Mouse (Mus musculus) MEL (cell line): ENCODE data around the gene Aff1. TPM values are rescaled to one million over a fixed set of nuclear protein-coding genes. Genes with fewer than 3 reads are reported as not detected.
A peak's percentile ranks its signal among the peaks of the same experiment; 100 is the strongest.

Source experiments
- DNase-seq: peaks from one replicate; pipeline ENCODE4 v3.0.0; 2011; ENCODE audit warnings: low read depth, low spot score
- H3K27ac ChIP-seq: 2 replicates; pipeline ENCODE4 v1.5.1; 2012; ENCODE audit warnings: low read depth, mild to moderate bottlenecking, control low read depth, low read length, moderate library complexity; ENCODE audit not compliant: control insufficient read depth
- H3K27me3 ChIP-seq, 2 experiments: fragments of 150-350 bp in 1 of 2; sonication (generic) in 1 of 2; 2 replicates each; pipeline ENCODE4 v1.6.1; 2012; ENCODE audit warnings: low read length in 2 of 2, mild to moderate bottlenecking in 2 of 2, improper control_type of control experiment in 1 of 2, moderate library complexity in 1 of 2; ENCODE audit not compliant: insufficient read depth in 2 of 2, control insufficient read depth in 1 of 2
- H3K36me3 ChIP-seq, 2 experiments: 2 replicates each; pipeline ENCODE4 v1.6.1; 2012 to 2014; ENCODE audit warnings: low read length in 2 of 2, improper control_type of control experiment in 1 of 2, inconsistent platforms in 1 of 2, mild to moderate bottlenecking in 1 of 2; ENCODE audit not compliant: insufficient read depth in 2 of 2, control insufficient read depth in 1 of 2
- H3K4me1 ChIP-seq, 2 experiments: fragments of 150-350 bp in 1 of 2; sonication (generic) in 1 of 2; 2 replicates each; pipeline ENCODE4 v1.6.1; 2012; ENCODE audit warnings: low read length in 2 of 2, improper control_type of control experiment in 1 of 2, mild to moderate bottlenecking in 1 of 2; ENCODE audit not compliant: insufficient read depth in 2 of 2, control insufficient read depth in 1 of 2
- H3K4me3 ChIP-seq, 2 experiments: fragments of 150-350 bp in 1 of 2; sonication (generic) in 1 of 2; 2 replicates each; pipeline ENCODE4 v1.5.1; 2012; ENCODE audit warnings: low read depth in 2 of 2, low read length in 2 of 2, mild to moderate bottlenecking in 2 of 2, moderate library complexity in 2 of 2, control low read depth in 1 of 2, improper control_type of control experiment in 1 of 2; ENCODE audit not compliant: control insufficient read depth in 1 of 2, insufficient read depth in 1 of 2
- H3K79me2 ChIP-seq: 2 replicates; pipeline ENCODE4 v1.6.1; 2012; ENCODE audit warnings: mild to moderate bottlenecking, low read length, moderate library complexity; ENCODE audit not compliant: control insufficient read depth, poor library complexity, insufficient read depth
- H3K9ac ChIP-seq: 2 replicates; pipeline ENCODE4 v1.6.1; 2012; ENCODE audit warnings: low read depth, mild to moderate bottlenecking, control low read depth, low read length, moderate library complexity; ENCODE audit not compliant: control insufficient read depth, poor library complexity, severe bottlenecking
- H3K9me3 ChIP-seq: fragments of 150-350 bp; sonication (generic); replicated peaks from 2 replicates; pipeline ENCODE4 v1.6.1; 2012; ENCODE audit warnings: mild to moderate bottlenecking, low read length, improper control_type of control experiment, moderate library complexity; ENCODE audit not compliant: insufficient read depth
- BHLHE40 ChIP-seq: IDR thresholded peaks from 2 replicates; pipeline ENCODE4 v1.6.1; 2012; ENCODE audit warnings: low read depth, mild to moderate bottlenecking, inconsistent platforms, low read length, improper control_type of control experiment, borderline replicate concordance
- CHD1 ChIP-seq: IDR thresholded peaks from 2 replicates; pipeline ENCODE4 v1.6.1; 2012; ENCODE audit warnings: low read depth, mild to moderate bottlenecking, inconsistent platforms, low read length, improper control_type of control experiment
- CTCF ChIP-seq, 3 experiments: IDR thresholded peaks in 2 of 3; conservative IDR thresholded peaks in 1 of 3; 2 replicates each; pipeline ENCODE4 v1.5.1; 2011 to 2012; ENCODE audit warnings: low read length in 3 of 3, low read depth in 2 of 3, mild to moderate bottlenecking in 2 of 3, improper control_type of control experiment in 1 of 3, inconsistent platforms in 1 of 3, mixed read lengths in 1 of 3, moderate library complexity in 1 of 3; ENCODE audit not compliant: control insufficient read depth in 1 of 3, insufficient read depth in 1 of 3, poor library complexity in 1 of 3, severe bottlenecking in 1 of 3
- E2F4 ChIP-seq: IDR thresholded peaks from 2 replicates; pipeline ENCODE4 v1.6.1; 2011; ENCODE audit warnings: low read depth, low read length, improper control_type of control experiment, borderline replicate concordance
- GATA1 ChIP-seq: IDR thresholded peaks from 2 replicates; pipeline ENCODE4 v1.6.1; 2011; ENCODE audit warnings: low read depth, low read length, improper control_type of control experiment
- JUND ChIP-seq: IDR thresholded peaks from 2 replicates; pipeline ENCODE4 v1.6.1; 2011; ENCODE audit warnings: low read depth, mild to moderate bottlenecking, improper control_type of control experiment, low read length
- MAX ChIP-seq: IDR thresholded peaks from 2 replicates; pipeline ENCODE4 v1.6.1; 2011; ENCODE audit warnings: low read length, improper control_type of control experiment
- MAZ ChIP-seq: IDR thresholded peaks from 2 replicates; pipeline ENCODE4 v1.6.1; 2012; ENCODE audit warnings: low read depth, mild to moderate bottlenecking, inconsistent platforms, low read length, improper control_type of control experiment
- MYB ChIP-seq: IDR thresholded peaks from 2 replicates; pipeline ENCODE4 v1.6.1; 2011; ENCODE audit warnings: mild to moderate bottlenecking, low read depth, low read length, improper control_type of control experiment
- MYC ChIP-seq: IDR thresholded peaks from 2 replicates; pipeline ENCODE4 v1.6.1; 2011; ENCODE audit warnings: low read depth, mild to moderate bottlenecking, low read length, improper control_type of control experiment, moderate library complexity
- NRF1 ChIP-seq: IDR thresholded peaks from 2 replicates; pipeline ENCODE4 v1.6.1; 2014; ENCODE audit warnings: low read depth, mild to moderate bottlenecking, inconsistent platforms, low read length, improper control_type of control experiment, moderate library complexity; ENCODE audit not compliant: poor library complexity, insufficient read depth, severe bottlenecking
- POLR2A ChIP-seq, 2 experiments: IDR thresholded peaks; 2 replicates each; pipeline ENCODE4 v1.6.1; 2011 to 2012; ENCODE audit warnings: low read length in 2 of 2, mild to moderate bottlenecking in 2 of 2, control low read depth in 1 of 2, improper control_type of control experiment in 1 of 2, low read depth in 1 of 2, moderate library complexity in 1 of 2; ENCODE audit not compliant: control insufficient read depth in 1 of 2, insufficient read depth in 1 of 2, poor library complexity in 1 of 2
- POLR2AphosphoS5 ChIP-seq: IDR thresholded peaks from 2 replicates; pipeline ENCODE4 v1.6.1; 2012; ENCODE audit warnings: low read depth, borderline replicate concordance, mild to moderate bottlenecking, inconsistent platforms, low read length, moderate library complexity, mixed read lengths
- RCOR1 ChIP-seq: IDR thresholded peaks from 2 replicates; pipeline ENCODE4 v1.6.1; 2012; ENCODE audit warnings: low read depth, mild to moderate bottlenecking, inconsistent platforms, low read length, improper control_type of control experiment
- USF1 ChIP-seq: IDR thresholded peaks from 2 replicates; pipeline ENCODE4 v1.6.1; 2014; ENCODE audit warnings: low read depth, mild to moderate bottlenecking, inconsistent platforms, low read length, improper control_type of control experiment, moderate library complexity
- ZKSCAN1 ChIP-seq: IDR thresholded peaks from 2 replicates; pipeline ENCODE4 v1.6.1; 2012; ENCODE audit warnings: low read depth, mild to moderate bottlenecking, inconsistent platforms, low read length, improper control_type of control experiment, moderate library complexity
- polyA plus RNA-seq, 2 experiments: library from polyadenylated mRNA; stranded (reverse) in 1 of 2; unstranded in 1 of 2; fragments of >175 nt in 1 of 2; fragments of >200 nt in 1 of 2; gene quantifications; 2 replicates each; pipeline versions ENCODE4 v1.2.1 to v1.2.4; 2012; ENCODE audit warnings: low replicate concordance in 2 of 2, low read depth in 1 of 2; ENCODE audit not compliant: insufficient read length in 2 of 2, insufficient read depth in 1 of 2, missing spikeins in 1 of 2
- total RNA-seq: library from RNA; depleted of rRNA; stranded (reverse); fragments of 300-350 nt; gene quantifications from 2 replicates; pipeline ENCODE4 v1.2.3, GENCODE M21; 2012

Aff1 gene
- total and polyA plus RNA-seq, 3 experiments = 5.4 to 13.4 TPM; not detected in 1

DNA sequence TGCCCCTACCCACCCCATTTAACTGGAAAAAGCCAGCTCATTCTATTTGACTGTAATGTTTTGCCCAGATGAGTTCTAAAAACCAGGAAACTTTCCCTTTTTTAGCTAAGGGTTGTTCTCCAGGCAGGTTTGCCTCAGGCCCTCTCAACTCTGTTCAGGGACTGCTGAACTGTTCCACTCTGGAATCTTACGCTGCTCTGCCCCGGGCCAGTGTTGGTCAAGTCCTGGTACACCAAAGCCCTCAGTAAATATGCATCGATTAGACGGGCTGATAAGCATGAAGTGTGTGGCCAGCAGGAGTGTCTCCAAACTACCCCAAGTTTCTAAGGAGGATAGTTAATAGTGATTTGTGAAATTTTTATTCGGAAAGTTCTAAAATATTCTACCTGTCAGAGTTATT is 46.3 kb downstream of the Aff1 start:
- H3K27me3 ChIP-seq = no peaks in the 10 kb centered on the region
- no peaks in the 10 kb centered on the region for H3K79me2 ChIP-seq
- TF ChIP-seq GATA1 (0 out of 2 replicates have a peak, but pooled peaks have one; percentile 3), MYB (no peak)
- TF ChIP-seq, all 39 proteins: peak for 1
- Histone ChIP-seq H3K36me3 (peaks cover 0 to 46% of the 10 kb centered on the region in 2 experiments; a peak in 2 of 4 replicates), H3K9me3 (no peaks in the 10 kb centered on the region), H3K4me3 (no peak overlapping the region), H3K9ac (no peak overlapping the region), H3K4me1 (peaks cover 2 to 39% of the 10 kb centered on the region in 2 experiments), H3K27ac (no peak overlapping the region)
- DNase-seq = no peak

DNA sequence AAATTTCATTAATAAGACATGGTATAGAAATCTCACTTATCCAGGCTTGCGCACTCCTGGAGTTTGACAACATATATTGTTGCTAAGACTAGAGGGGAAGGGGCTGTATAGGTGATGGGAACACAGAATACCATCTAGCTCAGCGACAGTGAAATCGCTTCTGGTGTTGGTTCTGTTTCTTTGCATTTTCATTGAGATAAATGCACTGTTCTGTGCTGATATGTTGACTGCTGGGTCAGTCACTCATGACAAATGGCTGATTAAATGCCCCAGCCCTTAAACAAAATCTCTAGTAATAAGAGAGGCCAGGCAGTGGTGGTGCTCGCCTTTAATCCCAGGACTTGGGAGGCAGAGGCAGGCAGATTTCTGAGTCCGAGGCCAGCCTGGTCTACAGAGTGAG is 47.0 kb downstream of the Aff1 start:
- Histone ChIP-seq H3K4me3 (no peak overlapping the region), H3K9me3 (no peaks in the 10 kb centered on the region), H3K36me3 (peaks cover 0 to 46% of the 10 kb centered on the region in 2 experiments; a peak in 2 of 4 replicates), H3K27ac (no peak overlapping the region), H3K4me1 (peaks cover 2 to 39% of the 10 kb centered on the region in 2 experiments), H3K79me2 (no peaks in the 10 kb centered on the region), H3K9ac (no peak overlapping the region), H3K27me3 (no peaks in the 10 kb centered on the region)
- no peak for TF ChIP-seq USF1
- TF ChIP-seq MAZ = no peak
- TF ChIP-seq POLR2A (IDR thresholded peaks at IDR 0.05; ENCODE audit: control insufficient read depth in 1 of 2, insufficient read depth in 1 of 2, low read depth in 1 of 2, low read length in 2 of 2, poor library complexity in 1 of 2) = no peak
- TF ChIP-seq NRF1 = no peak
- no peak for TF ChIP-seq JUND
- no peak for TF ChIP-seq GATA1
- TF ChIP-seq BHLHE40 = no peak
- no peak for TF ChIP-seq RCOR1
- TF ChIP-seq E2F4 = no peak
- TF ChIP-seq POLR2AphosphoS5 = no peak
- TF ChIP-seq ZKSCAN1 = no peak
- TF ChIP-seq MAX = no peak
- TF ChIP-seq MYC = no peak
- TF ChIP-seq CHD1 = no peak
- no peak for TF ChIP-seq CTCF (IDR thresholded peaks at IDR 0.05 in 2 of 3, conservative IDR thresholded peaks at IDR 0.05 in 1 of 3; ENCODE audit: control insufficient read depth in 1 of 3, insufficient read depth in 1 of 3, low read depth in 2 of 3, low read length in 3 of 3, poor library complexity in 1 of 3, severe bottlenecking in 1 of 3)
- no peak for DNase-seq
